Mouse (Mus musculus) hindbrain, embryonic 10.5 days (tissue): ENCODE measurements around the gene Mrpl45. TPM values are rescaled to one million over a fixed set of nuclear protein-coding genes. Genes with fewer than 3 reads are reported as not detected.
A peak's percentile ranks its signal among the peaks of the same experiment; 100 is the strongest.

Experiments
- DNase-seq: peaks from one replicate; pipeline ENCODE4 v3.0.0-alpha.2; 2017; ENCODE audit warnings: low spot score
- H3K27ac ChIP-seq: fragments of 300-500 bp; sonication (generic); 2 replicates; pipeline ENCODE4 v1.5.1; 2016; ENCODE audit warnings: mild to moderate bottlenecking, moderate library complexity
- H3K27me3 ChIP-seq: fragments of 300-500 bp; sonication (generic); 2 replicates; pipeline ENCODE4 v1.6.1; 2016; ENCODE audit warnings: mild to moderate bottlenecking; ENCODE audit not compliant: poor library complexity, insufficient read depth, severe bottlenecking
- H3K36me3 ChIP-seq: fragments of 300-500 bp; sonication (generic); 2 replicates; pipeline ENCODE4 v1.6.1; 2016; ENCODE audit warnings: mild to moderate bottlenecking, moderate library complexity
- H3K4me1 ChIP-seq: fragments of 300-500 bp; sonication (generic); replicated peaks from 2 replicates; pipeline ENCODE4 v1.6.1; 2016; ENCODE audit warnings: mild to moderate bottlenecking
- H3K4me3 ChIP-seq: fragments of 300-500 bp; sonication (generic); 2 replicates; pipeline ENCODE4 v1.5.1; 2016; ENCODE audit warnings: mild to moderate bottlenecking, moderate library complexity
- H3K9me3 ChIP-seq: fragments of 300-500 bp; sonication (generic); 2 replicates; pipeline ENCODE4 v1.6.1; 2016; ENCODE audit warnings: mild to moderate bottlenecking, moderate library complexity
- WGBS: fragments of 180-500 bp; shearing (Covaris S2); methylation state at CpG from one replicate; pipeline ENCODE4 v1.1.7; 2016; 5-methylcytosine and 5-hydroxymethylcytosine counted together
- polyA plus RNA-seq: library from polyadenylated mRNA; unstranded; fragments of >200 nt; fragmentation: Nextera tagmentation; extraction: Ambion mirVana; gene quantifications from 2 replicates; pipeline ENCODE4 v1.2.1, GENCODE M21; 2016

The Mrpl45 gene
- polyA plus RNA-seq, 1 experiment from 2014 or later = 50.8 TPM

DNA sequence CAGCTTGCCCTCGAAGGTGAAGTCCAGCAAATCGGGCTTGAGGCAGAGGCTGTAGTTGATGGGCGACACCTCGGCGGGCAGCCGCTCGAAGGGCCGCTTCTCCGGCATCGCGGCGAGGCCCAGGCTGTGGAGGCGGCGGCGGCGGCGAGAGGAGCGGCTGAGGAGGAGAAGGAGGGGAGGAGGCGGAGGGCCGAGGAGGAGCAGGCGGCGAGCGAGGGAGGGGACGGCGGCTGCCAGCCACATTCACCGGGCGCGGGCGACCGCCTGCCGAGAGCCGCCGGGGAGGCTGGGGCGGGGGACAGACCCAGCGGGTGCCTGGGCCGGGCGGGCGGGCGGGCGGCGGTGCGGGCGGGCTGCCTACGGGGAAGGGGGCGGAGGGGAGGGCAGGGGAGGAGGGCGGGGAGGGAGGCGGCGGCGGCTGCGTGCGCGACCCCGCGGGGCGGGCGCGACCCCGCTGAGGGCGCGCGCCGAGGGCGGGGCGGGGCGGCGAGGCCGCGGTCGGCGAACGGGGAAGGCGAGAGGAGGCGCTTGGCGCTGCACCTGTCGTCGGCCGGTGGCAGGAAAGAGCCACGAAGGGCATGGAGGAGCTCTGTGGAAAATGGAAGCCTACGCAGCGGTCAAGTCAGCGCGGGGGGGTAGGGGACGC lies 35.2 kb upstream of the Mrpl45 start, which contains the start of gene Npepps:
Gene Npepps (minus strand): TSS at position 423 of the 646 bp plus-strand sequence.
- H3K27ac ChIP-seq = peak within 1 kb of the TSS; percentile 99
- peak; percentile 82 for DNase-seq
- no peaks in the 10 kb centered on the region for H3K36me3 ChIP-seq
- H3K4me1 ChIP-seq = peaks cover 26% of the 10 kb centered on the region
- no peaks in the 10 kb centered on the region for H3K27me3 ChIP-seq
- under 1% methylated on average over 56 of the region's 83 CpGs for WGBS
- H3K4me3 ChIP-seq = peak within 1 kb of the TSS; percentile 99
- H3K9me3 ChIP-seq = no peaks in the 10 kb centered on the region

DNA sequence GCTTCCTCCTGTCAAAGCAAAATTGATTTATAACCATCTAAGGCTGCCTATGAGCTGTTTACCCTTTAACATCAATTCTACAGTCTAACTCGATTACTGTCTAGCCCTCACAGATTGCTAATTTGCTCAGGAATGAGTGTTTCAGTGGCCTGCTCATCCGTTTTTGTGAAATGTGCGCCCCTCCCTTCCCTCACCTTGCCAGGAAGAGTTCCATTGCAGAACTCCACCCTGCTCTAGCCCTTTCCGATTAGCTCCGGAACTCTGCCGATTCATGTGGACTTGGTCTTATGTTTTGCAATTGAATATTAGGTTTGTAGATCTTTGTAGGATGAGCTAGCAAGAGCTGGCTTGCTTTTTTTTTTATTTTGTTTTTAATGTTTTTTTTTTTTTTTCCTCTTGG lies 33.3 kb upstream of the Mrpl45 start:
- no peaks in the 10 kb centered on the region for H3K36me3 ChIP-seq
- WGBS = 90% methylated on average over 6 of the region's 6 CpGs
- no peak for DNase-seq

DNA sequence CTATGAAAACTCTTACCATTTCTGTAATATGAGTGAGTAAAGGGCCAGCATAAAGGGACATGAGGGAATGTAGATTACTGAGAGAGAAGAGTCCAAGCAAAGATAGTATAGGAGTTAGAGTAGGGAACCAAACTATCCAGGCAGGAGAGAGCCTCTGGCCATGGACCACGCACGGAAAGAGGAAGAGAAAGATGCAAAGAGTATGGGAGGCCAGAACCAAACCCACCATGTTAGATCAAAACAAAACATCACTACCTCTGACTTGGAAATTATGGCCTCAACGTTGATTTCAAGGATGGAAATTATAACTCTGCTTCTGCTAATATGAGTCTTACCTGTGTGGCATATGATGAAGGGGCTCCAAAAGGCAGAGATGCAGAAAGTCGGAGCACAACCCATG lies 30.7 kb upstream of the Mrpl45 start:
- 76% methylated on average over 4 of the region's 4 CpGs for WGBS
- Histone ChIP-seq H3K4me3 (no peak overlapping the region), H3K9me3 (no peaks in the 10 kb centered on the region), H3K36me3 (no peaks in the 10 kb centered on the region), H3K27me3 (no peaks in the 10 kb centered on the region), H3K27ac (no peak overlapping the region), H3K4me1 (peaks cover 8% of the 10 kb centered on the region)
- DNase-seq = no peak

More for the DNA sequence above, 33.3 kb upstream of the Mrpl45 start:
- Histone ChIP-seq H3K9me3 (no peaks in the 10 kb centered on the region), H3K4me3 (no peak overlapping the region), H3K27me3 (no peaks in the 10 kb centered on the region), H3K4me1 (peaks cover 23% of the 10 kb centered on the region), H3K27ac (no peak overlapping the region)

DNA sequence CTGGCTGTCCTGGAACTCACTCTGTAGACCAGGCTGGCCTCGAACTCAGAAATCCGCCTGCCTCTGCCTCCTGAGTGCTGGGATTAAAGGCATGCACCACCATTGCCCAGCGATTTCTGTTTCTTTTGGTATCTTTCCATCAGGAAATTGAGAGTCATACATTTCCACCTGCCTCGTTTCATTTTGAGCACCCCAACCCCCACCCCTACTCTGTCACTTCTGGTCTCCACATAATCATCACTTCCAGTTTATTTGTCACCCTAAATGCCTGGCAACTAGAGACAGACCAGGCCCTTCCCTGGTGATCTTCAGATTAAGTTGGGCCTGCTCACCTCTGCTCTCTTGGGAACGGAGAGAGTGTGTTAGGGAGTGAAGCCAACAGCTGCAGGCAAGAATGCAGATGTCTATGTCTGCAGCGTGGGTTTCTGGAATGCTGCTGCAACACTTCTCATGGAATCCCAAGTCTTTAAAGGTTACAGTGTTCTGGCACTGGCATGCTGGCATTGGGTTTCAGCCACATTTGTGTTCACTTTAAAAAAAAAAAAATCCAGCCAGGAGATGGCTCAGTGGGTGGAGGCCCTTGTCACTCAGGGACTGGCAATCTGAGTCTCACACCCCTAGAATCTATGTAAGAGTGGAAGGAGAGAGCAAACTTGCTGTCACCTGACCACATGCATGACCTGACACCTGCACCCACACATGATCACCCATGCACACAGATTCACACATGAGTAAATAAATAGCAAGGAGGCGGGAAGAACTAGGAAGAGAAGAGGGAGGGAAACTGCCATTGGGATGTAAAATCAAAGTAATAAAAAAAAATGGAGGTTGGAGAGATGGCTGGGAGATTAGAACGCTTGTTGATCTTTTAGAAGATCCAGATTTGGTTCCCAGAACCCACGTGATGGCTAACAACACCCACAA lies 29.4 kb upstream of the Mrpl45 start:
- no peaks in the 10 kb centered on the region for H3K9me3 ChIP-seq
- no peak for DNase-seq
- H3K4me1 ChIP-seq = peaks cover 13% of the 10 kb centered on the region
- no peak overlapping the region for H3K4me3 ChIP-seq
- H3K36me3 ChIP-seq = no peaks in the 10 kb centered on the region
- 79% methylated on average over 9 of the region's 9 CpGs for WGBS
- H3K27ac ChIP-seq = no peak overlapping the region
- H3K27me3 ChIP-seq = no peaks in the 10 kb centered on the region

DNA sequence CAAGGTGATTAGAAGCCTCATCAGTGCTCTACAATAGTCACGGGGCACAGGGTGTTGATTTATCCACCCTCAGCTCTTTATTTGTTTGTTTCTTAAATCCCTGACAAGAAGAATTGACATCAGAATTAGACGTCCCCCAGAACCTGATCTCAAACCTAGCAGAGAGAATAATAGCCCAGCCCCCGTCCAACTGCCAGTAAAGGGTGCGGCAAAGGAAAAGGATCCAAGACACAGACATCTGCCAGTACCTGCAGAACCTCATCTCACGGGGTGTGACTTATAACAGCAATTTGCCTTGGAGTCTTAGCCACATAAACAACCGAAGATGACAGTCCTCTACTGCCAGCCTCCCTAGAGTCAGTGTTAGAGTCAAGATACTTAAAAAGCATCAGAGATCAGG lies 28.5 kb upstream of the Mrpl45 start:
- 57% methylated on average over 6 of the region's 6 CpGs for WGBS
- DNase-seq = no peak
- H3K36me3 ChIP-seq = no peaks in the 10 kb centered on the region

DNA sequence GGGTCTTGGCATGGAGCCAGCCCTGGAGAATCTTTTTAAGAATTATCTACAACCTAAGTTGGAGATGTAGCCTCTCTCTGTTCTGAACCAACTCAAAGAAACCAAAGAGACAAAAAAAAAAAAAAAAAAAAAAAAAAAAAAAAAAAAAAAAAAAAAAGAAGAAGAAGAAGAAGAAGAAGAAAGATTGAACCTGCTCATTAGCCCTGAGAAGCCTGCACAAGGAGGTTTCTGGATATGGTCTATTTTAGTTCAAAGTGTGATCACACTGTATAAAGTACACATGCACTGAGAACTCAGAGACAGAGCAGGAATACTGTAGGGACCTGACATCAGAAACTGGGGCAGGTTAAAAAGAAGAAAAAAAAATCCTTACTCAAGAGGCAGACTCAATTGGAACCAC lies 27.9 kb upstream of the Mrpl45 start:
- no peak overlapping the region for H3K27ac ChIP-seq
- no peak for DNase-seq
- H3K36me3 ChIP-seq = no peaks in the 10 kb centered on the region
- H3K9me3 ChIP-seq = no peaks in the 10 kb centered on the region
- no peak overlapping the region for H3K4me3 ChIP-seq
- H3K27me3 ChIP-seq = no peaks in the 10 kb centered on the region
- H3K4me1 ChIP-seq = peaks cover 13% of the 10 kb centered on the region

More for the DNA sequence above, 28.5 kb upstream of the Mrpl45 start:
- Histone ChIP-seq H3K27ac (no peak overlapping the region), H3K4me3 (no peak overlapping the region), H3K4me1 (peaks cover 13% of the 10 kb centered on the region), H3K27me3 (no peaks in the 10 kb centered on the region), H3K9me3 (no peaks in the 10 kb centered on the region)

DNA sequence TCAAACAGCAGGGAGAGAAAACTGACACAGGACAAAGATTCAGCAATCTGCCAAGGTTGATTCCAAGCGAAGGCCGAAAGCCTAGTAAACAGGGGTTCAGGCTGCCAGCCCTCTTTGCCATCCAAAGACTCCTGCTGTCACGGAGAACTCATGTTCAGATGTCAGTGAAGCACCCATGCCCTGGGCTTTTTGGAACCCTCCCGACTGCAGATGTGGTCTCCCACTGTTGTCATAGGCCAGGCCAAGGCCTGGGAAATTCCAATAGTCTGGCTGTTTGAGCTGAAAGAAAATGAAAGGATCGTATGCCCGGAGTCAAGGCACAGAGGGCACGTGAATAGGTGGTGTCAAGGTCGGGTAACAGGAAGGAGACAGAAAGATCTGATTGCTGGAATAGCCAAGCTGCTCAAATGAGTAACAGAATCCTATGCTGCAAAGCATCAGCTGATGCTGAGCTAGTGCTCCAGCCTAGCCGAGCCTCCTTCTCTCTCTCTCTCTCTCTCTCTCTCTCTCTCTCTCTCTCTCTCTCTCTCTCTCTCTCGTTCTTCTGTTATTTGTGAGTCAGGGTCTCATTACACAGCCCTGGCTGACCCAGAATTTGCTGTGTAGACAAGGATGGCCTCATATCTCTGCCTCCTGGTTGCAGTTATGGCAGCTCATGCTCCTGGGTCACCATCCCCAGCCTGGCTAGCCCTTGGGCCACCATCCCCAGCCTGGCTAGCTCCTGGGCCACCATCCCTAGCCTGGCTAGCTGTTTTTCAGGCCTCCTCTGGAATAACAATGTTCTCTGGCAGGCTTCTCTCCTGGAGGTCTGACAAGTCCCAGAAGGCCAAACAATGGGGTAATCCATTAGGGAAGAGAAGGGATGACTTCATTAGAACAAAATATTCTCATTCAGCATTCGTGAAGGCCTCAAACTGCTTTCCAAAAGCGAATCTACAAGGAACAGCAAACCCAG lies 26.0 kb upstream of the Mrpl45 start:
- no peaks in the 10 kb centered on the region for H3K27me3 ChIP-seq
- peak overlapping the region; percentile 74 for H3K27ac ChIP-seq
- no peak overlapping the region; the same call in 1 of the 2 replicates for H3K4me3 ChIP-seq
- DNase-seq = peak; percentile 7
- H3K36me3 ChIP-seq = no peaks in the 10 kb centered on the region
- H3K9me3 ChIP-seq = no peaks in the 10 kb centered on the region
- 45% methylated on average over 12 of the region's 12 CpGs for WGBS
- peaks cover 13% of the 10 kb centered on the region for H3K4me1 ChIP-seq

DNA sequence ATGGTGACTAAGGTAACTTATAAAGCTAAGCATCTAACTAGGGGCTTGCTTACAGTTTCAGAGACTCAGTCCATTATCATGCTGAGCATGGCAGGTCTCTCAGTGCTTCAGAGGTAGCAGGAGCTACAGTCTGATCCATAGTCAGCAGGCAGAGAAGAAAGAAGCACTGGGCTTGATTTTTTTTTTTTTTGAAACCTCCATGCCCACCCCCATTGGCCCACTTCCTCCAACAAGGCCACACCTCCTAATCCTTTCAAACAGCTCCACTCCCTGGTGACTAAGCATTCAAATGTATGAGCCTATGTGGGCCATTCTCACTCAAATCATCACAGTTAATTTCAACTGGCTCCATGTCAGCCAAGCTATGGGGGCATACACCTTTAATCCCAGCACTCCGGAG lies 22.8 kb upstream of the Mrpl45 start:
- Histone ChIP-seq H3K27ac (no peak overlapping the region), H3K4me1 (peaks cover 13% of the 10 kb centered on the region), H3K27me3 (no peaks in the 10 kb centered on the region), H3K9me3 (no peaks in the 10 kb centered on the region), H3K36me3 (no peaks in the 10 kb centered on the region), H3K4me3 (no peak overlapping the region)
- WGBS = 91% methylated on average over 1 of the region's 1 CpGs
- no peak for DNase-seq

DNA sequence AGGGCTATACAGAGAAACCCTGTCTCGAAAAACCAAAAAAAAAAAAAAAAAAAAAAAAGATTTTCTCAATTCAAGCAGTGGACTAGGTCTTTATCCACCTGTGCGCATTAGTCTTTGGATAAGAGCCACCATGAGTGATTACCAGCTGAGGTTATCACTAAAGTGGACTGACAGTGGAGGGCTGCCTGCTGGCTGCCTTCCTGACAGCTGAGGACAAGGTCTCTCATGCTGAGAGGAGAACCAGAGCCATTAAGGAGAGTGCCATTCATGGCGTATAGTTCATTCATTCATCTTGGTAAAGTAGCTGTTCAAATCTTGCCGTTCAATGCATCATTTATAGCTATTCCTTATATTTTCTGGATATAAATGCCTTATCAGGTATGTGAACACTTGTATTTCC lies 19.0 kb upstream of the Mrpl45 start:
- 95% methylated on average over 3 of the region's 4 CpGs for WGBS
- H3K4me3 ChIP-seq = no peak overlapping the region
- H3K4me1 ChIP-seq = no peaks in the 10 kb centered on the region
- DNase-seq = no peak
- no peaks in the 10 kb centered on the region for H3K9me3 ChIP-seq
- H3K27me3 ChIP-seq = no peaks in the 10 kb centered on the region
- no peaks in the 10 kb centered on the region for H3K36me3 ChIP-seq
- H3K27ac ChIP-seq = no peak overlapping the region

DNA sequence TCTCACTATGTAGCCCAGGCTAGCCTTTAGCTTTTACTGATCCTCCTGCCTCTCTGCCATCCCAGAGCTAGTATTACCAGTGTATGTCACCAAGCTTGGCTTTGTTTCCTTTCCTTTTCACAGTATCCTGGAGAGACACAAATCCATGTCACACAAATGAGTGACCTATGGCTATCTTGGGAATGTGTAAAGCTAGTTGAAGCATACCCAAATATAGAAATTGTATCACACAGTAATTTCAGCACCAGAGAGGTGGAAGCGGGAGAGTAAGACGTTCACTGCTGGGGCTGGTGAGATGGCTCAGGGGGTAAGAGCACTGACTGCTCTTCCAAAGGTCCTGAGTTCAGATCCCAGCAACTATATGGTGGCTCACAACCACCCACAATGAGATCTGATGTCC lies 15.6 kb upstream of the Mrpl45 start:
- no peak overlapping the region for H3K4me3 ChIP-seq
- 0 out of 2 replicates have a peak, but pooled peaks cover 3% of the 10 kb centered on the region for H3K4me1 ChIP-seq
- no peak for DNase-seq
- H3K36me3 ChIP-seq = no peaks in the 10 kb centered on the region
- no peaks in the 10 kb centered on the region for H3K27me3 ChIP-seq
- no peak overlapping the region for H3K27ac ChIP-seq
- no peaks in the 10 kb centered on the region for H3K9me3 ChIP-seq
- 91% methylated on average over 2 of the region's 2 CpGs for WGBS

DNA sequence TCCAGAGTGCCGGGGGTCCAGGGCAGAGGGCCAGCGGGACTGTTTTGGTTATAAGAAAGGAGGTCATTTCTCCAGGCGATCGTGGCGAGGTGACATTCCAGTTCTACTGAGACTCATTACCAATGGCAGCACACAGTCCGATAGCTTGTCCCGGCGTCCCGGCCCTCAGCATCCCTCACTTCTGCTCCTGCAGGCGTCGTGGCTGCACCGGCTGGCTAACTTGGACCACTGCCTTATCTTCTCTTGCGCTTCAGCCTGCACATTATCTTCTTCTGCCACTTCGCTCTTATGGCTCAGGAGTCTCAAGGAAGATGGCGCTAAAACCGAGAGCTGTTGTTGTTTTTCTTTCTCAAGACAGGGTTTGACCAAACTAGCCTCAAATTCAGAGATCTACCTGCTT lies 14.1 kb upstream of the Mrpl45 start:
- Histone ChIP-seq H3K27me3 (no peaks in the 10 kb centered on the region), H3K27ac (no peak overlapping the region), H3K4me1 (0 out of 2 replicates have a peak, but pooled peaks cover 3% of the 10 kb centered on the region), H3K36me3 (no peaks in the 10 kb centered on the region), H3K4me3 (no peak overlapping the region), H3K9me3 (no peaks in the 10 kb centered on the region)
- 90% methylated on average over 16 of the region's 16 CpGs for WGBS
- DNase-seq = no peak

DNA sequence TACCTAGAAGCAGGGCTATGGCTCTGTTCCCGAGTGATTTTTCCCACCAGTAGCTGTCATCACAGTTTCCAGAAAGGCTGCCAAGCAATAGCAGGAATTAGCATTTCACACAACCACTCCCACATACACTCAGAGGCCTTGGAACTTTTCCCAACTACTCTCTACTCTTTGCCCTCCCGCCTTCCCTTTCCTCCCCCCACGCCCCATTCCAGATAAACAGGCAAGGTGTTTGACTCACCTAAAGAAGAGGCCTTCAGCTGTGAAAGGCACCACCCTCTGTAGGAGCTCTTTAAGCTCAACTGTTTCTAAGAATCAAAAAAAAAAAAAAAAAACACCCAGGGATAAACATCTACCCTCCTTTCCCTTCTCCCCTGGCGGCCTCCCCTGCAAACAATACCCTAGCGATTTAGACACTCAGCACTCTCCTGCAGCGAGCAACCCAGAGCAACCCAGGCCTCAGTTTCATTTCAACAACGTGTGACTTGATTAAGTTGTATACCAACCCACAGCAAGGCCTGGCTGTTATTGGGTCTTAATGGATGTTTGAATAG lies 13.2 kb upstream of the Mrpl45 start:
- 0 out of 2 replicates have a peak, but pooled peaks cover 3% of the 10 kb centered on the region for H3K4me1 ChIP-seq
- no peaks in the 10 kb centered on the region for H3K9me3 ChIP-seq
- no peak overlapping the region for H3K4me3 ChIP-seq
- no peaks in the 10 kb centered on the region for H3K36me3 ChIP-seq
- DNase-seq = no peak
- H3K27me3 ChIP-seq = no peaks in the 10 kb centered on the region
- no peak overlapping the region for H3K27ac ChIP-seq
- 31% methylated on average over 7 of the region's 7 CpGs for WGBS
